Mouse (Mus musculus): ENCODE data around the gene Col6a1. TPM values are rescaled to one million over a fixed set of nuclear protein-coding genes. Genes with fewer than 3 reads are reported as not detected.

Col6a1 gene
- polyA plus RNA-seq, 1 experiment from 2014 or later: 24.1 TPM

DNA sequence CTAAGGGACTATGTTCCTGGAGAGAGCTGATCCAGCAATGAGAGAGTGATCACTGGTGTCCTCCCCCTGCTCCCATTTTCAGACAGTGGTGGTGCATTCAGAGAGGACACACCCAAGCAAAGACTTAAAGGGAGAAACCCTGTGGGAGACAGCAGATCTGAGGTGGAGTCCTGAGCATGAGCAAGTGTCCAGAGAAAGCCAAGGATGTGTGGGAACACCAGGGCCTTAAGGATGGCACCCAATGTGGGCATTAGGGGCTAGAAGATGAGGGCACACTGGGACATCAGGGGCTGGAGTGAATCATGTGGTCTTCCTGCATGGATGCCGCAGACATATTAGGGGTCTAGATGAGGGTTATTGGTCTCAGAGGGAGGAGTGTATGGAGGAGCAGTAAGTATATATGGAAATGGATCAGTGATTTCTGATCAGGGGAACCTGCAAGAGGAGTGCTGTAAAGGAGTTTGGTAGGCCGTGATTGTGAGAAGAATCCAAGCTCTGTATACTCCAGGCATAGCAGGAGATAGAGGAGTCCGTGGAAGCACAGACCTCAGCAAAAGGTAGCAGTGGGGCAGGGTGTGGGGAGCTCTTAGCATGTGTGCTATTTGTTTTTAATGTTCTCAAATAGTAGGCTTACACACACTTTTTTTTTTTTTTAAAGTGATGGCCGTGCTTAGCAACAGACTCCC, 57.6 kb downstream of the Col6a1 start:
- ATAC-seq (ENCODE audit: low FRiP score): no peak
- no peaks in the 10 kb centered on the region for H3K36me3 ChIP-seq
- H3K4me3 ChIP-seq: no peak overlapping the region
- H3K9ac ChIP-seq: no peak overlapping the region
- H3K4me1 ChIP-seq (replicated peaks): no peaks in the 10 kb centered on the region
- H3K9me3 ChIP-seq: no peaks in the 10 kb centered on the region; the same call in 1 of the 2 replicates
- no peak overlapping the region for H3K4me2 ChIP-seq
- WGBS: 92% methylated on average over 4 of the region's 4 CpGs
- no peaks in the 10 kb centered on the region for H3K27me3 ChIP-seq
- H3K27ac ChIP-seq: no peak overlapping the region

DNA sequence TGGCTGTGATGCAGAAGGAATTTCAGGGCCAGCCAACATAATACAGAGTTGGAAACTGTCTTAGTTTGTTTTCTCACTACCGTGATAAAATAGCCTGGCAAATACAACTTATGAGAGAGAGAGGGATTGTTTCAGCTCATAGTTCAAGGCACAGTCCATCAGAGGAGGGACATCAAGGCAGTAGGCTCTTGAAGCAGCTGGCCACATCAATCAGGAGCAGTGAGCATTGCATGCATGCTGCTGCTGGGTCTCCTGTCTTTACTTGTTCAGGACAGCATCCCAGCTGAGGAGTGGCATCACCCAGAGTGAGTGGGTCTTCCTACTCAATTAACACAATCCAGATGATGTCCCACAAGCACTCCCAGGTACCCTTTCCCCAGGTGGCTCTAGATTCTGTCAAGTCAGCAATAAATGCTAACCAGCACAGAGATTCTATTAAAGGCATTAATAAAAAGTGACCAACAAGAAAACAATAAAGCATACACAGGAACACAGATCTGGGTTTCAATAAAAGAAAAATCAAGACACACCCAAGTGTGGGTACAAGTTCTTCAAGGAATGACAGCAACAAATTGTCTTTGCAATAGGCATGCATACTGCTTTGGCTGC, 58.7 kb downstream of the Col6a1 start:
- WGBS: 87% methylated on average over 1 of the region's 1 CpGs
- no peaks in the 10 kb centered on the region for H3K27me3 ChIP-seq
- no peak for ATAC-seq (ENCODE audit: low FRiP score)
- H3K27ac ChIP-seq: no peak overlapping the region
- H3K4me1 ChIP-seq (replicated peaks): no peaks in the 10 kb centered on the region
- H3K4me3 ChIP-seq: no peak overlapping the region
- no peak overlapping the region for H3K4me2 ChIP-seq
- no peak overlapping the region for H3K9ac ChIP-seq
- no peaks in the 10 kb centered on the region for H3K36me3 ChIP-seq
- no peaks in the 10 kb centered on the region; the same call in 1 of the 2 replicates for H3K9me3 ChIP-seq

DNA sequence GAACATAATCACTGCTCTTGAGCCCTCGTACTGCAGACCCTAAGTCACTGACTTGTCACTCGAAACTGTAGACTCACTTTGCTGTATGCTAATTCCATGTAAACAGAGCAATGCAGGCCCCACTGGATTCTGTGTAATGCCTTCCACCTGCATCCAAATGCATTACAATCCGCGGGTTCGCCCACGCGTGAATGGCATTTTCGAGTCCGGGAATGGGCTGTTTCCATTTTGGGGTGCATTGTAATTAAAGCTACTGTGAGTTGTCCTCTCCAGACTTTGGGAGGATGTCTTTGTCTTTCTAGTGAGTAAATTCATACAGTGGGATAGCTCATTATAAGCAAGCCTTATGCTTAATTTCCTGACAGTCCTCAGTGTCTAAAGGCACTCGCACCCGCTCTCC, 60.4 kb downstream of the Col6a1 start:
- H3K27me3 ChIP-seq: no peaks in the 10 kb centered on the region
- 93% methylated on average over 11 of the region's 11 CpGs for WGBS
- H3K4me2 ChIP-seq: no peak overlapping the region
- H3K9me3 ChIP-seq: no peaks in the 10 kb centered on the region; the same call in 1 of the 2 replicates
- no peak for ATAC-seq (ENCODE audit: low FRiP score)
- no peaks in the 10 kb centered on the region for H3K4me1 ChIP-seq (replicated peaks)
- no peak overlapping the region for H3K27ac ChIP-seq
- no peak overlapping the region for H3K9ac ChIP-seq
- no peaks in the 10 kb centered on the region for H3K36me3 ChIP-seq
- no peak overlapping the region for H3K4me3 ChIP-seq

DNA sequence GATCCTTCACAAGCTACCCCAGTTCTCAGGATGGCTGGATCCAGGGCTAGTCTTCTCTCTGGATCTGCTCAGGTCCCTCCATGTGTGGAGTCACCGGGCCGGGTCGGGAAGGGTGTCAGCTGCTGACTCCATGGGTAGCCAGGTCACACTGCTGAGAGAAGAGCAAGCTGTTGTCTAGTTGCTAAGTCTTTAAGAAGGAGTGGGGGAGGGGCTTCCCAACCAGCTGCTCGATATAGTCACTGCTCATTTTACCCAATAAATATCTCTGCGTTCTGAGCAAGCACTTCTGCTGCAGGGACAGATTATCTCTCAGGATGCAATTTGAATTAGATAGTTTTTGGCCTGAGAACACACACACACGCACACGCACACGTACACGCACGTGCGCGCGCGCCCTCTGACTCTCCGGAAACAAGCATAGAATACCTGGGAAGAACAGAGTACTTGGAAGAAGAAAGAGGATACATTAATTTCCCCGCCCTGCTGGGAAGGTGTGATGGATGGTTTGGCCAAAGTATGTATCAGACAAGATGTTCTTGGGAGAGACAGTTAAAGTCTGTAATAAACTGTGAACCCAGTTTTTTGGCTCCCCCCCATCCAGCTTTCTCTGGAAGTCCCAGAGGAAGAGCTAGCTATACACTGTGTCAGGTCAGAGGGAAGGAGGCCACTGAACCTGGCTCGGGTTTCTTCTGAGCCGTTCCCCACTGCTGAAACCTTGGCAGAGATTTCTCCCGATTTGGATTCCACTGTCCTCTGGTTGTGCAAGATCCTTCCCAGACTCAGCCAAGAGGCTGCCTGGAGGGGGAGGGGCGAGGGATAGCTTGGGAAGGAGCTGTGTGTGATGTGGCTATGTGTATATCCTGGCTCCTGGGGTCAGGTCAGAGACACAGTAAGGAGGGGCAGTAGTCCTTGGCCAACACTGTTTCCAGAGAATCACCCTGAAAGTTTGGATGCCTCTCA, 61.5 kb downstream of the Col6a1 start:
- Histone ChIP-seq H3K27ac (no peak overlapping the region), H3K27me3 (no peaks in the 10 kb centered on the region), H3K9me3 (no peaks in the 10 kb centered on the region; the same call in 1 of the 2 replicates), H3K9ac (no peak overlapping the region), H3K4me2 (no peak overlapping the region), H3K36me3 (no peaks in the 10 kb centered on the region), H3K4me1 (replicated peaks) (no peaks in the 10 kb centered on the region), H3K4me3 (no peak overlapping the region)
- WGBS: 83% methylated on average over 20 of the region's 20 CpGs
- no peak for ATAC-seq (ENCODE audit: low FRiP score)

Other genes starting within 250 kb of the Col6a1 start
- 37.9 and 45.6 TPM in 2 replicates for gene Lss, start 194.6 kb downstream of the Col6a1 start, polyA plus RNA-seq (2015; fragmentation: Nextera tagmentation; extraction: Ambion mirVana)
- gene Spatc1l, start 163.9 kb downstream of the Col6a1 start, polyA plus RNA-seq (2015; fragmentation: Nextera tagmentation; extraction: Ambion mirVana): not detected in 2 replicates
- 0.16 TPM in 1 of 2 replicates, not detected in the other for gene Ftcd, start 150.5 kb downstream of the Col6a1 start, polyA plus RNA-seq (2015; fragmentation: Nextera tagmentation; extraction: Ambion mirVana)
- 23.5 and 27.6 TPM in 2 replicates for gene Col6a2, start 102.5 kb downstream of the Col6a1 start, polyA plus RNA-seq (2015; fragmentation: Nextera tagmentation; extraction: Ambion mirVana)
- 72.2 and 78.2 TPM in 2 replicates for gene Pcbp3, start 235.7 kb upstream of the Col6a1 start, polyA plus RNA-seq (2015; fragmentation: Nextera tagmentation; extraction: Ambion mirVana)

Data from hindbrain, embryonic 13.5 days (tissue).